Mouse (Mus musculus) thymus, adult 18-20 months (tissue): ENCODE measurements around the gene Gpr153.

ENCODE experiments used
- DNase-seq, 2 experiments: peaks; one replicate each; pipeline ENCODE4 v3.0.0; 2022; ENCODE audit warnings: mixed read lengths in 2 of 2

Gene Gpr153

DNA sequence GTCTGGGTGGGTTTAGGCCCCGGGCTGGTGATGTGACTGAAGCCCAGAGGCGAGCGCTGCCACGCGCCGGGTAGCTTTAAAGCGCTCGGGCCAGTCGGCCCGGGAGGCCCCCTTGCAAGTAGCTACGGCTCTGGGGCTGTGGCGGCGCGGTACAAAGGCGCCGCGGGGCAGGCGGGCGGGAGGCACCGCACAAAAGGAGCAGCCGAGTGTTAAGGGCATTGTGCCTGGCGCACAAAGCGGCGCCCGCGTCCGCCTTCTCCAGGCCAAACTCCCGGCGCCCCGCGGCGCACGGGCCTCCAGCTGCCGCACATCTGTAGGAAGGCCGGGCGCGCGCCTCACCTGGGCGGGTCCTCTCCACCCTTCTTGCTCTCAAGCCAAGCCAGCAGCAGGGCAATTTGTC is 16.4 kb downstream of the Gpr153 start:
- DNase-seq = no peak

- no peak for DNase-seq
Observed at GRCm38 (mm10) chr4:152290991-152291390, 17.0 kb downstream of the Gpr153 start.

- DNase-seq = no peak
Observed at GRCm38 (mm10) chr4:152291562-152291961, 17.5 kb downstream of the Gpr153 start, which contains the start of gene Hes3. Gene Hes3, minus strand, starts transcription at chr4:152291662.

DNA sequence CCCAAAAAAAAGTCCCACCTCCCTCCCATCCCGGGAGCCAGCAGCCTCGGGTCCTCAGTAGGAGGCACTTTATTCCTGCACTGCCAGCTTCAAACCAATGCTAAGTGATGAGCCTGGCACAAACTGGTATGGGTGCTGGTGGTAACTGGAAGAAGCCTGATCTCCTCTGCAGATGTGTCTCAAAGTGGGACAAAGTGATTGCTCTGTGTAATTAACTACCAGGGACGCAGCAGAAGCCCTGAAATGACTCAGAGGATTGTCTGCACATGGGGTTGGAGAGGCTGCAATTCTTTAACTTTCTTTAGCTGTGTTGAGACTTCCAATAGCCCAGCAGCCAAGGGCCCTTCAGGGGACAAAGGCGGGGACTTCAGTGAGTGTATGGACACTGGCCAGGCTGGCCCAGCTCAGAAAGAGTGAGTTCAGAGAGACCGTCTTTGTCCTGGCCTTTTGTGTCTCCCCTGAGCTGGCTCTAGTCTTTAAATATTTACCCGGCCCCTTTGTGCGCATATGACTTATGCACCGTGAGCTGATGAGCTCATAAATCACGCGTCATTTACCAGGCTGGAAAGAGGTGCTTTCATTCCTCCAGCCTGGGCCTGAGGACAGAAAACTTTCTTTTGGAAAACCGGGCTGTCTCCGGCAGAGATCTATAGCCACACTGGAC is 18.2 kb downstream of the Gpr153 start:
- no peak for DNase-seq

GRCm38 (mm10) chr4:152294188-152294929 is 20.3 kb downstream of the Gpr153 start:
- no peak for DNase-seq

DNA sequence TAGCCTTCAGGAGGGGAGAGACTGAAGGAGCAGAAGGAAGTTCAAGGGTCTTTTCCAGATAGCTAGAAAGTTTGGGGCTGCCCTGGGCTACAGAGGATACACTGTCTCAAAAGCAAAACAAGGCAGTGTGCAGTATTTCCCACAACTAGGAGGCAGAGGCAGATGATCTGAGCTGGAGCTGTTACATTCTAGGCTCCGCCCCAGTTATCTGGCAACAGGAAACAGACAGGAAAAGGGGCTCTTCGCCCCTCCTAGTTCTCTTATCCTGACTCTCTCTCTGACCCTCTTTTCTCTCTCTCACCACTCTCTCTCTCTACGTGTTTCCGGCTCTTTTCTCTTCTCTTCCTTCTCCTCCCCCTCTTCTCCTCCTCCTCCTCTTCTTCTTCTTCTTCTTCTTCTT is 21.9 kb downstream of the Gpr153 start:
- peak in 1 of 2 experiments; percentile 41 for DNase-seq

- DNase-seq = no peak
Observed at GRCm38 (mm10) chr4:152296371-152296770, 22.3 kb downstream of the Gpr153 start.

GRCm38 (mm10) chr4:152296874-152297861 is 23.1 kb downstream of the Gpr153 start, which contains the start of gene Icmt:
Gene Icmt, plus strand, starts transcription at chr4:152297227.
- DNase-seq = peak; percentile 99

- no peak for DNase-seq
Observed at GRCm38 (mm10) chr4:152298836-152299235, 24.8 kb downstream of the Gpr153 start.

DNA sequence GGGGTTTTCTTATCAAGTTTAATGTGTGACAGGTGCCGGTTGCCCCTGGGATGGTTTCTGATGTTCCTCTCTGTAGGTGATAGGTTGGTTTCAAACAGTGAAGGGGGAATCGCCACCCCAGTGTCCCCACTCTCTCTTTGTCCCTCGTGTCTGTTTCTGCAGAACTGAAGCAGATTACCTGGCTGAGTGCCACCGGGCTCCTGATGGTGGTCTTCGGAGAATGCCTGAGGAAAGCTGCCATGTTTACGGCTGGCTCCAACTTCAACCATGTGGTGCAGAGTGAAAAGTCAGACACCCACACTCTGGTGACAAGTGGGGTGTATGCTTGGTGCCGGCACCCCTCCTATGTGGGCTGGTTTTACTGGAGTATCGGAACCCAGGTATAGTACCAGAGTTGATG is 26.3 kb downstream of the Gpr153 start:
- DNase-seq = no peak

DNA sequence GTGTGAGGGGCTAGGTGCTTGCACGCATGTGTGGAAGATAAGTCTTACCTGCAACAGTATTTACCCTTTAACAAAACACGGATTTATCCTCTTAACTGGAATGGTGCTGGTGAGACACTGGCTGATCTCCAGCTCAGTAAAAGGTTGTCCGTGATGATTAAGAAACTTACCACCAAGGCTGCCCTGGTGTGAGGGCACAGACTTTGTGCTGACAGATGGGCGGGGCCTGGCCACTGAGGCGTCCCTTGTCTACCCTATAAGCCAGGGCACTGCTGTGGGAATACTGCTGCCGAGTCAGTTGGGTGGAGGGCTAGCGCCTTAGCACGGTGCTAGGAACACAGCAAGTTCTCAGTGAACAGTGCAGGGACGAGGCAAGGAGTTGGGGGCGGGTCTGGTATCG is 28.0 kb downstream of the Gpr153 start:
- no peak for DNase-seq

DNA sequence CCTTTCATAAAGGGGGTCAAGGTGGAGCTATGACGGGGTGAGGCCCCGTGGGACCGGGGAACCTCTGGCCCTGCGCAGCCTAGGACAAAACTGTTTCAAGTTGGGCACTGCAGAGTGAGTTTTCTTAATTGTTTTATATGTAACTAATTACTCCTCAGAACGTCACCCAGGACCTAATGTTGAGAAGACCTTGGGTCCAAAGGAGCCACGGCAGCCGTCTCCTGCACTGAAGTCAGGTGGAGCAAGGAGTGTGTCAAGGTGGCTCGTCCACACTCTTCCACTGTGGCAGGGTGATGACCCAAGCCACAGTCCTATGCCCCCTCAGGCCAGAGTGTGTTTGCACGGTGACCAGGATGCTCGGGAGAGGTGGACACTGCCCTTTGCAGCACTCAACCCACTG is 29.1 kb downstream of the Gpr153 start:
- DNase-seq = no peak

- DNase-seq = no peak
Observed at GRCm38 (mm10) chr4:152304685-152305084, 30.7 kb downstream of the Gpr153 start.

- no peak for DNase-seq
Observed at GRCm38 (mm10) chr4:152305991-152306390, 32.0 kb downstream of the Gpr153 start.

- no peak for DNase-seq
Observed at GRCm38 (mm10) chr4:152307542-152307941, 33.5 kb downstream of the Gpr153 start.

GRCm38 (mm10) chr4:152312186-152312585 is 38.2 kb downstream of the Gpr153 start:
- no peak for DNase-seq

DNA sequence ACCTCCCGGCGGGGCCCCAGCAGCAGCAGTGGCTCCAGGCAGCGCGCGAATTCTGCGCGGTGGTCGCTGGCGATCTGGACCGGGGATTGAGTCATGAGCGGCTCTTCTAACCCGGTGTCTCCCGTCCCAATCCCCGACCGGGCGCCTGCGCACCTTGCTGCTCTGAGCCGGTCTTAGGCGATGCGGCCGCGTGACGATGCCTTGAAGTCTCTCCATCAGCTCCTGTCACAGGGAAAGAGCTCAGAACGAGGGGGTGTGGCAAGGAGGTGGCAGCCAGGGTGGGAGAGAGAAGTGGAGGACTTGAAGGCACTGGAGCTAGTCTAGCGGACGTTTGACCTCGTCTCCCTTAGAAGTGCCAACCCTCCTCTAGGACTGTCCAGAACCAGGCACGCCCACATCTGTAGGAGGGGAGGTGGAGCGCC is 39.2 kb downstream of the Gpr153 start:
- DNase-seq = no peak

- DNase-seq = no peak
Observed at GRCm38 (mm10) chr4:152313934-152314333, 39.9 kb downstream of the Gpr153 start.

DNA sequence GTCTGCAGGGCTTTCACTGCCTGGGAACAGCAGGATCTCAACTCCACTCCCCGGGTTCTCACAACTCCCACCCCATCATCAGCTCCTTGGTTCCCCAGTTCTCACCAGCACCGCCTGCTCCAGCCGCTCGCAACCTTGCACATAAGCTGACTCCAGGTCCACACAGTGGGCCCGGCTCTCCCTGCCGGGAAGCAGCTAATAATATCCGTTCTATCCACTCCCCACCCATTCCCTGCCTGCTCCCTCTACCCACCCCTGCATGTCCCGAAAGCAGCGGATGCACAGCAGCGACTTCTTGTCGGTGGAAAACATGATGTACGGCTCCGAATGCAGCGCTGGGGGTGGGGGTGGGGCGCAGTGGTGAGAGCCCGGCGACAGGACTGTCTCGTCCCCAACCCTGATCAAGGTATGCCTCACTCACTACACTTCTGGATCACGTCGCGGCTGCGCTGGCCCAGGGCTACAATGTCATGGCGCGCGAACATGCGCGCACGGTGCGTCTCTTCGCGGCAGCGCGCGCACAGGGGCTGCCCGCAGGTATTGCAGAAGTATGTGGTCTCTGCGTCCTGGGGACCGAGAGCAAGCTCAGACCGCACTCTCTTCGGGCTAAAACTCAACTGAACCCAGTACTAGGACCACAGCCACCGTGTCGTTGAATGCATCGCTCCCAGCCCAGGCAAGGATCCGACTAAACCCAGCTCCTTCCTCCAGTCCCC is 41.6 kb downstream of the Gpr153 start:
- no peak for DNase-seq

DNA sequence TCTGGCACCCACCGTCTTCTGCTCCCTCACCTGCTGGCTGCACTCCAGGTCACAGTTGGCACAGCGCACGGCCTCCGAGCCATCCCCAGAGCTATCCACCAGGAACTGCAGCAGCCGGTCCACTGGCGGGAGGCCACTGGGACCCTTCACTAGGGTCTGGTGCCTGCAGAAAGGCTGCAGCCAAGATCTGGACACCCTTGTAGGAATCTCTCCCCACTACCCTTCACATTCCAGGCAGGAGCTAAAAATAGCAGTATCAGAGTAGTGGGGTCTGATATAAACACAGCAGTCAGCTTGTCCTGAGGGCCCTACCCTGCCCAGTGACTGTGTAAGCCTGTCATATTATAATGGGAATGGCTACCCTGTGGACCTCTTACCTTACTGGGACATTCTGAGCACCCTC is 43.6 kb downstream of the Gpr153 start:
- DNase-seq = no peak

- DNase-seq = no peak
Observed at GRCm38 (mm10) chr4:152318517-152319234, 44.6 kb downstream of the Gpr153 start, which contains the start of gene Rnf207. Gene Rnf207, minus strand, starts transcription at chr4:152318993.

- no peak for DNase-seq
Observed at GRCm38 (mm10) chr4:152321464-152321863, 47.4 kb downstream of the Gpr153 start.
